Mouse (Mus musculus) T-cell, adult 2 months (primary cell): ENCODE results near the gene Bik.

Experiments
- DNase-seq: peaks from one replicate; pipeline ENCODE4 v3.0.0; 2022; ENCODE audit warnings: low spot score

Bik gene

DNA sequence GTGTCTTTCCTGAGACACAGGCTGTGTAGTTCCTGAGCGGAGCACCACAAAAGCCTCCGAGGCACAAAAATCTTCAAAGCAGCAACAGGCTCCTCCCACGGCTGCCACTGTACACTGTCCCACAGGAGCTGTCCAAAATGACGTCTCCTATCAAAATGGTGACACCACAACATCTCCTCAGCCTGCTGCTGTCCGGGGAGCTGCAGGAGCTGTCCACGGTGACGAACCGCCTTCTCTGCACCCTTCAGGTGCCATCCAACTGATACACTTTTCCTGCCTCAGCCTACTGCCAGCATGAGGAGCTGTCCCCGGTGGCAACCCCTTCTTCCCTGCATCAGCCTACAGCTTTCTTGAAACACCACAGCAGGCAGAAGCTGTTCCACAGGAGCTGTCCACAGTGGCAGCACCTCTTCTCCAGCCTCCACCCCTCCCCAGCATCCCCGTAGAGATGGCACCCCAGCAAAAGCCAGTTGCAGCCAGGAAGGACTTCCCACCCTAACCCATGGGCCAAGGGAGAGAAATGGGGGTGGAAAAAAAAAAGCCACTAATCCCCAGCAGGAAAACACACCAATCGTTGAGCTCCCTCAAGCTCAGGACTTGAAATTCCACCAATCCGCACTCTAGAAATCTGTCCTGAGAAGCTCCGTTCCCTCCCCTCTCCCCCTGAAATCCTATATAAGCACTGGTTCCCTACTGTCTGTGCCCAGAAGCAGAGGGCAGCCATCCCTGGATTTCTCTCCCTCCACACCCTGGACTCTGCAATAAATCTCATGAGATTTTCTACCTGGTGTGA, 14.0 kb upstream of the Bik start:
- DNase-seq = no peak

DNA sequence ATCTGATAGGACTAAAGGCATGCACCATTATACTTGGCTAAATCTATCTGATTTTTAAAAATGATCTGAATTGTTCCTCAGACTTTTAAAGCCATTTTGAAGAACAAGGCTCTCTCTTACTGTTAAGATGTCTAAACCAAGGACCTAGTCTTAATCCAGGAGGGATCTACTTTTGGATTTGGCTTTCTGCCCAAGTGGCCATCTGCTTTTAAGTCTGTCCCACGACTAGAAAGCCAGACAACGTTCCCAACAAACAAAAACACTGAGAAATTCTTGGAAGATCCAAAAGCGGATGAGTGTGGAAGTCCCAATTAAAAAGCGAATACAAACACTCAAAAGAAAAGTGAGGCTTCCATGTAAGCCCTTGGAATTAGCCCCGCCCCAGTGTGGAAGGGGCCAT, 11.6 kb upstream of the Bik start:
- no peak for DNase-seq

DNA sequence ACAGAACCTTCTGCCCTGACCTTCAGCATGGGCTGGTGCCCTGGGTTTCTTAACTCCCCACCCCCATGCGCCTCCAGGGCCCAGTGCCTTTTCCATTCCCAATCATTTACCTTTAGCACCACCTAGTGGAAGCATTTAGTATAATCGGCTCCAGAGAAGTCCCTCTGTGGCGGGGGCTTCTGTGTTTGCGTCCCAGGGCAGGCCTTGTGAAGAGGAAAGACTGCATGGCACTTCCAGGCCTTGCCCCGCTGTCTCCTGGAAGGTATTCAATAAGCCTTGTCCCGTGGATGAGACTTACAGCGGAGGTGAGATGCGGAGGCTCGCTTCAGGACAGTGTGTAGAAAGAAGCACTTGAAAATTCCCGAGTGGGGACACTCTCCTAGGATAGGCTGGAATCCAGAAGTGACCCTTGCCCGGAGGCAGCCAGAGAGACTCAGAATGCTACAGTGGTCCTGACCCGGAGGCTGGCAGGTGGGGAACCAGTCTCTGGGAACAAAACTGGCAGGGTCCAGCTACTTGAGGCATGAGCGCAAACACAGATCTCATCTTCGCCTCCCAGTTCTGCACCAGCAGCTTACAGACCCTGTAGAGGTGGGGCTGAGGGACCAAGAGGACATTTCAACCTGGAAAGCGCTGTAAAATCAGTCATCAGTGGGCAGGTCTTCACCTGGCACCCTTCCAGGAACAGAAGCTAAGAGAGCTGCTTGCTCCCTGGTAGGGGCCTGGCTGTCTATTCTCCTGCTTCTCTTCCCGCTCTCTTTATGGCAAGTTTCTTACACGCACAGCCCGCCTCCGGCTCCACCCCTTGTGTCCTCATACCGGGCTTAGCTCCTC, 8.2 kb upstream of the Bik start:
- peak; percentile 64 for DNase-seq

DNA sequence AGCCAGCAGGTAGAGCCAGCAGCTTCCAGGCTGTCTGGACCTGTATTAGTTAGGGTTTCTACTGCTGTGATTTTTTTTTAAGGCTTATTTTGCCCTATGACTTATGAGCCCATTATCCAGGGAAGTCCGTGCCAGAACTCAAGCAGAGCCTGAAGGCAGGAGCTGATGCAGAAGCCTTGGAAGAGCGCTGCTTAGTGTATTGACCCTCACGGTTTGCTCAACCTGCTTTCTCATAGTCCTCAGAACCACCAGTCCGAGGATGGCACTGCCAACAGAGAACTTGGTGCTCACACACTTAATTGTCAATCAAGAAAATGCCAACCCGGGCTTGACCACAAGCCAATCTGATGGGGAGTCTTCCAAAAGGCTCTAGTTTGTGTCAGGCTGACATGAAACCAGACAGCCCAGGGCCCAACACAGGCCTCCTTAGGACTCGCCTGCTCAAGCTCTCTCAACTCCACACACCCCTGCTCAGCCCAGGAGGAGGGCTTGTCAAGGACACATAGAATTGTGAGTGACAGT, 5.7 kb upstream of the Bik start:
- no peak for DNase-seq

DNA sequence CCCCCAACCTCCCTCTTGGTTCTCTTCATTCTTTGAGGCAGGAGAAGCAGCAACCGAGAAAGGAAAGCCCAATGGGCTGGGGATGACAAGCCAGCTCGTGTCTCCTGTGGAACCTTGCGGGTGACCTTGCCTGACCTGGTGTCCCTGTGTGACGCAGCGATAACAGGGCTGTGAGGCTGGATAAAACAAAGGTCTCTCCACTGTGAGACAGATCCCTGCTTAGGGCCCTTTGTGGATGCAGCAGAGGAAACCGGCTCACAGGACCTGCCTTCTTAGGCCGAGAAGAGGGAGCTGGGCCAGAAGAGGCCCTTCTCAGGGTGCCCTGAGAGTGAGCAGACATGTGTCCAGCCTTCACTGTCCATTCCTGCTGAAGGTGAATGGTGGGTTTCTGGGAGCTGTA, 3.5 kb upstream of the Bik start:
- no peak for DNase-seq

DNA sequence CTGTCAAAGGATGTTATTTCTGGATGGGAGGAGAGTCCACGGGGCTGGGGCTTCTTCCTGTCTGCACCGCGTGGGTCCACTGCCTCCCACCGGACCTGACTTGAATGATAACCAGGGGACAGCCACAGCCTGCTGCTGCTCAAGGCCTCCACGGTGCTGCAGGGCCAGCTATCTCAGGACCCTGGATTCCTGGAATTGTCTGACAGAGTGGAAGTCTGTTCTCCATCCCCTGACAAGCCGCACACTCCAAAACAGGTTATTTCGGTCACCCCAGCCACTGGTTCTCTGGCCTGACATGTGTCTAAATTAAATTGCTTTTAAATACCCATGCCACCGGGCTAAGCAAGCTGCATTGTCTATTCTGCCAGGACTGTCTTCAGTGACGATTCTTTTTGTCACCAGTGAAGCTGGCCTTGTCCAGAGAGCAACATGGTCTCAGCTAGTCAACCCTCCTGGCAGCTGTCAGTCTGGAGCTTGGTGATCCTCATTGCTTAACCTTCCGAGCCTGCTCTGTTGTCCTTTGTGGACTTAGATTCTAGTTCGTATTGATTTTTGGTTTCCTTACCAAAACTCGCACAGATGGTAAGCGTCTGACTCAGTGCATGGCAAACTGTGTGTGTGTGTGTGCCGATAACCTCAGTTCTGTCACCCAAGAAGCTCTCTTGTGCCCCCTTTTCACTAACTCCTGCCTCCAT, 2.9 kb upstream of the Bik start:
- no peak for DNase-seq

DNA sequence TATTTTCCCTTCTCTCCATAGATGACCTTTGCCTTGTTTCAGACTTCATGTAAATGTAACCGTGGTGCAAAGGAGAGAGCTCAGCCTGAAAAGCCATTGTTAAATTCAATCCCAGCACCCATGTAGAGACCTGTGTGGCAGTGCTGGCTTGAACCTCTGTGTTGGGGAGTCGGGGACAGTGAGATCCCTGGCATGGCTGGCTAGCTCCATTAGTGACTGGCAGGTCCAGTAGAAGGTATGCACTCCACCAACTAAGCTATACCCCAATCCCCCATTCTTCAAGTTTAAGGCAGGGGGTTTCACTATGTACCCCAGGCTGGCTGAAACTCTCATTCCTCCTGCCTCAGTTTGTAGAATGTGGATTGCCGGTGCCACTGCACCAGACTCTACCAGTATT, 2.3 kb upstream of the Bik start:
- DNase-seq = no peak

DNA sequence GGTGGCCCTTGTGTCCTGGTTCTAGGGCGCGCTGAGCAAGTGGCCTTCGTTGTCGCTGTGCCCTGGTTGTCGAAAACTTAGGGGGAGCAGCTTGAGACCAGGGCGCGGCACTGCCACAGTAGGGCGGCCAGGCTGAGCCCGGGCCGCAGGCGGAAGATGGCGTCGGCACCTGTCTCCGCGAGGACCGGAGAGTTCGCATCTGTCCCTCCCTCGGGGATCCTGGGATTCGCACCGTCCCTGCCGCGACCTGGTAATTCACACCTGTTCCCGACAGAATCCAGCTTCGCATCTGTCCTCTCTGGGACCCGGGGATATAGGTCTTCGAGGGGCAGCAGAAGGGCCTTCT, 403 bp downstream of the Bik start:
- no peak for DNase-seq

DNA sequence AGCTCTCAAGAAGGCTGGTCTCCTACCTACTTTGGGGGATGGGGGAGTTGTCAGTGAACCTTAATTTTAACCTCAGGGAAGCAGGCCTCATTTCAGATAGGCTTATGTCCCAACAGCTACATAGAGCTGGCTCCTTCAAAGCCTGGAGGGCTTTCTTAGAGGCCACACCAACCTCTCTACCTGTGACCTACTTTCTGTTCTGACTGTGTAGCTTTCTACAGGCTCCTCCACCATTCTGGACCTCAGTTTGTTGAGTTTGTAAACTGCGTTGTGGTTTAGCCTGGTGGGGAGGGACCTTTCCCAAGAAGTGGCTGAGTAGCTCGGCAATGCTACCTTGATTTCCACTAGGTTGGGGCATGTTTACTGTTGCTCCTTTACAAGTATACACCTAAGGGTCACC, 1.1 kb downstream of the Bik start:
- DNase-seq = no peak

DNA sequence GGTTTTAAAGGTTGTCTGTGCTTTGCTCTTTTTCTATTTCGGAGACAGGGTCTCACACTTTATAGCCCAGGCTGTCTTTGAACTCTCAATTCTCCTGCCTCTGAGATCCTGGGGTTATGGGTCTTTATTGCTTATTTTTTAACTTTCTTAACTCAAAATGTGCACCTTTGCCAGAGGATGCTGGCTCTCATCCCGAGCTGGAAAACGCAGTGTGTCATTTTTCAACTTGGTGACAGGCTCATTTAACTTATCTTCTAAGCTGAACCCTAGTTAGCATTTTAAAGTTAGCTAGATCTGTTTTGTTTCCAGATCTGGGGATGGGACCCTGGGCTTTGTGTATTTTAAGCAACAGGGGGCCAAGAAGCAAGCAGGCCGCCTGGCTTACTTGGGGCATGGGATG, 2.2 kb downstream of the Bik start:
- DNase-seq = no peak

DNA sequence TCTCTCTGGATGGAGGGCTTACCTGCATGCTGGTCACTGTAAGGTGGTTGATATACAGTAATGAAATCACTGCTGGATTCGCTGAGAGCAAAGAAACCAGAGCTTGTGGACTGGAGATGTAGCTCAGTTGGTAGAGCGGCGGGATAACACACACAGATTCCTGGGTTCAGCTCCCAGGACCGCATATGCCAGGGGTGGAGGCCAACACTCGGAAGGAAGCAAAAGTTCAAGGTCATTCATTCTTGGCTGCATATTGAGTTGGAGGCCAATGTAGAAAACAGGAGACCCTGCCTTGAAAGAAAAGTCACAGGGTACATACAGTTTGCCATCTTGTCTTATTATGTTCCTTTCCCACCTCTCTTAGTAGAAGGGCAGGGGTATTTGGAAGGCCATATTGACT, 3.1 kb downstream of the Bik start:
- DNase-seq = no peak

DNA sequence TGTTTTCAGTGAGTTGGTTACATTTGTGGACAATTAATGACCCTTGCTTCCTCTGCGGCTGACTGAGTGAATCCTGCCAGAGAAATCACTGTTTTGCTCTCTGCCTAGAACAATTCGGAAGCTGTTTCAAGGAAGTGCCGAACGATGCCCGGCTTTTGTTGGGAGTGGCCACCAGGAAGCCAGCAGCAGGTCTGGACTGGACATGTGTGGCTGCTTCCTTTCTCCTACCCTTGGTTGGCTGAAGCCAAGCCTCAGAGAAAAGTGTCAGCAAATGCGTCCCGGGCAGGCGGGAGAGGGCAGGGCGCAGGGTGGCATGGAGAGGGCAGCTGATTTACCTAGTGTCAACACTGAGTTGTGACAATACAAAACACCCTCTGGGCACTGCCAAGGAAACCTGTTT, 3.6 kb downstream of the Bik start:
- DNase-seq = no peak

DNA sequence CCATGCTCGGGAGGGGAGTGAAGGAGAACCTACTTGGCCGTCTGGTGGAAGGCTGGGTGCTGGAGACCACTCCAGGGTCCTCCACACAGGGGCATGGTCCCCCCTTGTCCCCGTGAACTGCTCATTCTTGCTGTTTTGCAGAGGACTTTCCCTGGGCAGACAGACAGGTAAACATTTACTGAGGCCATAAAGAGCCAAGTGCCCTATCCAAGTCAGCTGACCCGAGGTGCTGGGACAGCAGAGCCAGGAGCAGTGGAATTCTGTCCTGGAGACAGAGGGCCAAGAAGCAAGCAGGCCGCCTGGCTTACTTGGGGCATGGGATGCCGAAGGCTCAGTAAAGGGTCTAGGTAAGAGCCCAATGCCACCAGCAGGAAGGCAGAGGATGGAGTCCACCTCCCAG, 4.0 kb downstream of the Bik start:
- DNase-seq = no peak

DNA sequence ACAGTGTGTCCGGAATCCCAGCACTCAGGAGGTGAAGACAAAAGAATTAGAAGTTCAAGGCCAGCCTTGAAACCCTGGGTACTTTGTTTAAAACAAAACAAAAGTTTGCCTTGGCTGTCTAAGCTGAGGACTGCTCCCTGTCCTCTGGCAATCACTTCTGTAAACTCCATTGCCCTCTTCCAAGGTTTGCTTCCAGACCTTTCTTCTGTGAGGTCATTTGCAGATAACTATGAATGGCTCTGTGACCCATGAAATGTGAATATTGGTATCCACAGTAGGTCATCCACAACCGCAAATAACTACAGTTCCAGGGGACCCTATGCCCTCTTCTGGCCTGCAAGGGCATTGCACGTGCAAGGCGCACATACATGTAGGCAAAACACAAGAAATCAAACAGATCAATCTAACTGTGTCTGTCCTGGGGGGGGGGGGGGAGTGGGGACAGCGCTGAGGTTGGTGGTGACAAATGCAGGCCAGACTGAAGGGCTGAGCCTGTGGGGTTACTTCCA, 5.4 kb downstream of the Bik start:
- peak; percentile 8 for DNase-seq

DNA sequence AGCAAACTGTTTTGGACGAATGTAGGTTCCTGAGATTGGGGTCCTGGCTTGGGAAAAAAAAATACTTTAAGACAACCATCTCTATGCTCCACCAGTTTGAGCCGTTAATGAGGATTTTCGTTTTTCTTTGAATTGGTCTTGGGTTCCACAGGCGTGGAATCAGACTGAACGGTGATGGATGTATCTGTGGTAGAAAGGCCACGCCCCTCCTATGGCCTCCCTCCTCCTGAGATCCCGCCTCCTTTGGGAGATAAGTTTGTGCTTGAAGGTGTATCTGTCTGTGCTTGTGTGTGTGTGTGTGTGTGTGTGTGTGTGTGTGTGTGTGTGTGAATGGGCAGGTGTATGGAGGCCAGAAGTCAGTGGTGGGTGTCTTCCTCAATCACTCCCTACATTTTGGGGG, 5.9 kb downstream of the Bik start:
- no peak for DNase-seq

DNA sequence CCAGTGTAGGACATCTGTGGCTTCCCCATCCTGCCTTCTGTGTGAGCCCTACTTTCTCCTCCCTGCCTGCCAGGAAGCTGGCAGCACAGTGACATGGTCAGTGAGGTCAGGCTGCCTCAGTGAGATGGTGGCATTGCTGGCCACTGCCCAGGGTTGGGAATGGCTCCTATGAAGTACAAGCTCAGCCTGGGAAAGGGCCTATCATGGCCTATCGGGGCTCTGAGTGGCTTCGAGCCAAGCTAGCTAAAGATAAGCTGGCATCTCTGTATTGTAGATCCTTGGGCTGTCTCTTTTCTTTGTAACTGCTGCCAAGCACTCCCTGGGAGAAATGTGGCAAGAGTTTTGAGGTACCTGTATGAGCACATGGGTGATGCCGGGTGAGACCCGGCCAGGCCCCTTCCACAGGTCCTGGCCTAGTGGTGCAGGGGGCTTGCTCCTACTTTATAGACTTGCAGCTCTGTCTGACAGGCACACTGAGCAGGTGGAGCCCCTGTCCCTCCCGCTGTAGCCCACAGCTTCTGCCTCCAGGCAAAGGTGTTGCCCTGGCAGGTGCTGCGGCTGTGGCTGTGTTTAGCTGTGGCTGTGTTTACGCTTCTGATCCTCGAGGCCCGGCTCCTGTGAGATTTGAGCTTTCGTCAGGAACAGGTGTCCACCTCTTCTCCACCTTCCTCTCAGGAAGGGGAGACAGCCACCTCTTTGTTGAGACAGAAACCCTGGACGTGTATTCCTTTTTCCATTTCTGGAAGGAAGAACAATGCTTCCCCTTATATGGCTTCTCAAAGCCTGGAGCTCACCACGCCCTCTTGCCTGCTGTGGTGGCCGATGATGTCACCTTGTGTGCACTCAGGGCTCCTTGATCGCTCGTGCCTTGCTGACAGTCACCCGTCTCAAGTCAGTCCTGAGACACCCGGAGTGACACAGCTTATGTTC, 8.6 kb downstream of the Bik start:
- DNase-seq = no peak

DNA sequence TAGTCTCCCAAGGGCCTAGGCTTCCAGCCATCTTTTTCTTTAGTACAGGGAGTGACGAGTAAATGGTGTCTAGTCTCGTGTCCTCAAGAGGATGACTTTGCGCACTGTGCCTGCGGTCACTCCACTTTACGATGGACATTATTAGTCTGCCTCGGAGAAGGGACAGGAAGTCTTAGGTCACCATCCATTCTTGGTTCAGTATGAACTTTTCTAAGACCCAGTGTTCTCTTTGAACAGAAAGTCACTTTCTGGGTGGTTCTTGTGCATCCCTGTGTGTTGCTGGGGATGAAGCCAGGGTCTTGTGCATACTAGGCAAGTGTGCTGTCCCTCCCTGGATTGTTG, 9.2 kb downstream of the Bik start:
- no peak for DNase-seq

DNA sequence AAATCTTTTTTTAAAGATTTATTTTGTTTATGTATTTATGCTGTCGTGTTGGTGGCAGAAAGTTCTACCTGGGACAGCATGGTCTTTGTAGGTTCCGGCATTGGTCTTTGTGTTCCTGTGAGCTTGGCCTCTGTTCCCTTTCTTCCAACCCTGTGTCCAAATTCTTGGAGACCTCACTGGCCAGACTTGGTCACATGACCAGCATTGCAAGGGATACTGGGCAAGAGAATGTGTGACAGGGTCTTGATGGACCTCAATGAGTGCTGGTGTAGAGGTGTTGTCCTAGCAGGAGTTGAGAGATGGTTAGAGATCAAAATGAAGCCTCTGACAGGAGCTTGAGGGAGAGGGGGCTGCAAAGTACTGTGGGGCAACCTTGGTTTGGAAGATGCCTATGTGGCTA, 12.2 kb downstream of the Bik start:
- no peak for DNase-seq

DNA sequence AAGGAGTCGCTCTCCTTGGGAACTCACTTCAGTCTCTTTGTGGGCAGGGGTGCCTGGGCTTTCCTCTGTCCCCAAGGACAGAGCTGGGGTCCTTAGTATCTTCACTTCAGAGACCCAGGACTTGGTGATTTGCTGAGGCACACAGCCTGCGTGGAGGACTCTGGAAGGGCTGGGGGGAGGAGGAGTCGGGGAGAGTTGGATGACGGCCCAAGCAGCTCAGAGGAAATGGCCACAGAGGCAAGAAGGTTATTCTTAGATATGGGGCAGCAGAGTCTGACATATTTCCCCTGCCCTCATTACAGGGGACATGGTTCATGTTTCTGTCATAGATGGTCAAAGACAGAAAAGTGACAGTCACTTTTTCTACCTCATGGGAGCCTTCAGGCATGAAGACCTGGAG, 13.2 kb downstream of the Bik start:
- DNase-seq = no peak

DNA sequence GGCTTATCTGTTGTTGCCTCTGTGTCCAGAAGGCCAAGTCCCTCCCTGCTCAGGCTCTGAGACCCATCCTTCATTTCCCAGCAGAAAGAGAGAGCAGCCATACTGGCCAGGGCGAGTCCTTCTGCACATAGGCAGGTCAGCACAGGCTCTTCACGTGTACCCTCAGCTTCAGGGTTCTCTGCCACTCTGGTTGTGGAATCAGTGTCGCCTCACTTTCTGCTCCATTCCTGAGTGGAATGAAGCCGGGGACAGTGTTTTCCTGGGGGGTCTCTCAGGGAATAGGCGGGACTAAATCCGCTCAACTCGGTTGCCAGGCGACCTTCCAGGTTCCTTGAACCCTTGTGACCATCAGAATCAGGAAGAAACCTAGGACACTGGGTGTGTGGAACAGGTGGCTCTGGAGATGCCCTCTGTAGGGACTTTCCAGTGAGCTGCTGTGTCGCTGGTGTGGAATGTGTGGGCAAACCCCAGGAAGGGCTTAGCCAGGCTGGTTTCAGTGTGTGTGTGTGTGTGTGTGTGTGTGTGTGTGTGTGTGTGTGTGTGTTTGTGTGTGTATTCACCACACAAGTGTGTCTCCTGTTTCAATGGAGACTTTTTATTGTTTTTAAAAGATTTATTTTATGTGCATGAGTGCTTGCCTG, 15.1 kb downstream of the Bik start:
- DNase-seq = no peak

DNA sequence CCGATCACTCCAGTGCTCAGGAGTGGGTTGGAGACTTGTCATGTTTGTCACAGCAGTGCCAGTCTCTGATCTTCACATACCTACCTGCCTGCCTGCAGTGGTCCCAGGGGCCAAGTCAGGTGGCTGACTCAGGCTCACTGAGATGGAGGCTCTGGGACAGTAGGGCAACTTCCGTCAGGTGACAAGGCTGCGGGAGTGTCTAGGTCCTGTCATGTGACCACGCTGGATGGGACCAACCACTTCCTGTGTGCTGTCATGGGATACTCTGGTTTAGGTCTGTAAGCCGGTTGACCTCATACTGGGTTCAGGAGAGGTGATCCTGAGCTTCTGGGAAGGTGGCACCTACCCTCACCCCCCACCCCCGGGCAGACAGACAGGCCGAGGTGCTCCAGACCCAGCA, 19.4 kb downstream of the Bik start:
- DNase-seq = peak; percentile 11
